14 mouse cellular contexts compared by ENCODE assay signal in the genomic region with DNA sequence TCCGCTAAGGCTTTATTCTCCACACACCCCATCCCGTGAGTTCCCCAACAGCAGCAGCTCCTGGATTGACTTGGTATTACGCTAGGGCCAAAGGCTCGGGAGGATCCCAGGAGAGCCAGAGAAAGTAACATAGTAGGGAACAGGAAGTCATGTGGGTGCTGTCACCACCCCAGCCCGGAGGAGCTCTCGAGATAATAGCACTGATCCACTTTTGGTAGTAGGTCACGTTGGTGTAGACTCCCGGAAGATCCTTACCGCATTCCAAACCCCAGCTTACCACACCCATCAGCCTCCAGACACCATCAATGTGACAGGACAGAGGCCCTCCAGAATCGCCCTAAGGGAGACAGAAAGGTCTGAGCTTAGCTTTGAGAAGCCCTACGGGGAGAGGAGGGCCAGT. TPM values are rescaled to one million over a fixed set of nuclear protein-coding genes. Genes with fewer than 3 reads are reported as not detected.
A peak's percentile ranks its signal among the peaks of the same experiment; 100 is the strongest.
DNase-seq lines count a peak whose midpoint lies in the region; ATAC-seq and TF ChIP-seq lines count a peak whose summit lies in the region.
"Had no signal": no experiment of that assay in that cellular context is flagged by ENCODE, and none has a peak within 500 bp of the region (broad histone marks: within the 10 kb centered on the region; RNA-seq: fewer than 3 reads in every experiment).

No protein-coding gene starts in this region.

- H3K27ac ChIP-seq in gastrocnemius, adult 2 months = peak overlapping the region; percentile 63
- H3K27ac ChIP-seq in ES-E14 (ENCODE audit: insufficient read depth, low read depth, low read length, poor library complexity, severe bottlenecking) = peak overlapping the region; percentile 73
- H3K27ac ChIP-seq in heart, embryonic 13.5 days (replicated peaks) = peak overlapping the region; percentile 31; the same call in 1 of the 2 replicates
- H3K27ac ChIP-seq in liver, embryonic 15.5 days (replicated peaks) = 0 out of 2 replicates have a peak overlapping the region, but pooled peaks have one; percentile 11

- H3K9me3 ChIP-seq in ES-E14 (ENCODE audit: control insufficient read depth, insufficient read depth, low read depth, low read length) = no peaks in the 10 kb centered on the region
- no peaks in the 10 kb centered on the region for H3K9me3 ChIP-seq in heart, embryonic 13.5 days
- no peaks in the 10 kb centered on the region for H3K9me3 ChIP-seq in liver, embryonic 15.5 days (replicated peaks)

- no peak; the same call in 1 of the 2 replicates for ATAC-seq in heart, embryonic 13.5 days (ENCODE audit: extremely low read depth, insufficient number of reproducible peaks, low FRiP score, low TSS enrichment)
- ATAC-seq in liver, embryonic 15.5 days (ENCODE audit: insufficient read depth) = no peak

- in situ Hi-C loops in ES-E14 (cut with MboI; ENCODE audit: low sequenced_read_pairs in 2 of 2, unreplicated experiment in 2 of 2) = no loop called here

- no peaks in the 10 kb centered on the region for H3K27me3 ChIP-seq in heart, embryonic 13.5 days (replicated peaks)
- H3K27me3 ChIP-seq in liver, embryonic 15.5 days = no peaks in the 10 kb centered on the region

- 20% methylated on average over 11 of the region's 11 CpGs for WGBS in heart, embryonic 13.5 days
- WGBS in liver, embryonic 15.5 days (ENCODE audit: insufficient replicate concordance) = 50% methylated on average over 11 of the region's 11 CpGs

- H3K4me1 ChIP-seq in ES-E14 (ENCODE audit: control insufficient read depth in 2 of 2, insufficient read depth in 2 of 2, low read length in 2 of 2, poor library complexity in 1 of 2) = peaks cover 7 to 13% of the 10 kb centered on the region in 2 experiments
- peaks cover 27% of the 10 kb centered on the region for H3K4me1 ChIP-seq in heart, embryonic 13.5 days
- H3K4me1 ChIP-seq in liver, embryonic 15.5 days (replicated peaks) = peaks cover 41% of the 10 kb centered on the region

- no peak for TF ChIP-seq CTCF in gastrocnemius, adult 2 months (IDR thresholded peaks at IDR 0.05)

- H3K9ac ChIP-seq in ES-E14 (ENCODE audit: insufficient read depth, low read depth, low read length, poor library complexity, severe bottlenecking) = peak overlapping the region; percentile 43; the same call in 1 of the 2 replicates
- H3K9ac ChIP-seq in heart, embryonic 13.5 days = no peak overlapping the region
- H3K9ac ChIP-seq in liver, embryonic 15.5 days = no peak overlapping the region

- H3K36me3 ChIP-seq in ES-E14 (ENCODE audit: control insufficient read depth, insufficient read depth, low read length, poor library complexity, severe bottlenecking) = no peaks in the 10 kb centered on the region
- H3K36me3 ChIP-seq in heart, embryonic 13.5 days = no peaks in the 10 kb centered on the region
- H3K36me3 ChIP-seq in liver, embryonic 15.5 days (replicated peaks) = no peaks in the 10 kb centered on the region

- peak; percentile 31 for DNase-seq in gastrocnemius, adult 2 months
- DNase-seq in gastrocnemius, postnatal 36 days = no peak
- DNase-seq in ES-E14 (ENCODE audit: low read depth, low spot score) = no peak
- DNase-seq in embryo, embryonic 10 days (ENCODE audit: low spot score) = no peak
- no peak for DNase-seq in layer of hippocampus, postnatal 14 days (ENCODE audit: low spot score in 2 of 2)
- DNase-seq in spleen, postnatal 10 days (ENCODE audit: low spot score in 2 of 2) = no peak
- DNase-seq: cerebellum, postnatal 25 days; kidney, postnatal 10 days; left cerebral cortex, postnatal 4 days had no signal

- peak overlapping the region; percentile 38 for H3K4me3 ChIP-seq in gastrocnemius, adult 2 months
- peak overlapping the region; percentile 25 to 29; a peak in 1 of 4 replicates for H3K4me3 ChIP-seq in ES-E14 (ENCODE audit: insufficient read depth in 1 of 2, low read depth in 1 of 2, low read length in 2 of 2, poor library complexity in 1 of 2, severe bottlenecking in 1 of 2)
- peak overlapping the region; percentile 18; the same call in 1 of the 2 replicates for H3K4me3 ChIP-seq in heart, embryonic 13.5 days
- no peak overlapping the region for H3K4me3 ChIP-seq in liver, embryonic 15.5 days (replicated peaks)
- H3K4me3 ChIP-seq: erythroblast, embryonic 14.5 days had no signal

- intact Hi-C loops in gastrocnemius, adult 2 months (cut with DNase I) = no loop called here
- intact Hi-C loops in gastrocnemius, postnatal 36 days (cut with DNase I) = no loop called here

- peak overlapping the region; percentile 54 for H3K4me2 ChIP-seq in heart, embryonic 13.5 days
- no peak overlapping the region for H3K4me2 ChIP-seq in liver, embryonic 15.5 days

TF ChIP-seq in ES-E14, 5 proteins besides CTCF, POLR2A, EP300 and RAD21:
- TF ChIP-seq CHD2 (IDR thresholded peaks at IDR 0.05; ENCODE audit: low read depth, low read length) (peak; percentile 47; the same call in 1 of the 2 replicates), HCFC1 (IDR thresholded peaks at IDR 0.05; ENCODE audit: borderline replicate concordance, insufficient read depth, low read length) (no peak)

RNA-seq across cellular contexts. Expression of gene Prss48, which starts 8.5 kb away (rescaled TPM):
- not detected for total RNA-seq in gastrocnemius, adult 2 months (2021)
- not detected for total RNA-seq in gastrocnemius, postnatal 36 days (2021)
- total RNA-seq in ES-E14 (2012; rRNA removed) = 0.36 and 1.1 TPM in 2 replicates
- polyA plus RNA-seq in heart, embryonic 13.5 days (2015; fragmentation: Nextera tagmentation; extraction: Ambion mirVana) = not detected in 2 replicates
- not detected in 2 replicates for polyA plus RNA-seq in liver, embryonic 15.5 days (2015; fragmentation: Nextera tagmentation; extraction: Ambion mirVana)
- total RNA-seq in layer of hippocampus, postnatal 14 days (2021) = not detected
- total RNA-seq: left cerebral cortex, postnatal 4 days; megakaryocyte-erythroid progenitor cell, adult 5-6 weeks had no signal
- polyA plus RNA-seq: erythroblast, embryonic 14.5 days; urinary bladder, adult 2 months had no signal

RNA-seq across cellular contexts. Expression of gene Sh3d19, which starts 22.8 kb away (rescaled TPM):
- 10 to 100 TPM; 12.5 to 13.2 TPM for total RNA-seq in gastrocnemius, adult 2 months (2021)
- 10 to 100 TPM; 10.4 to 15.9 TPM for total RNA-seq in gastrocnemius, postnatal 36 days (2021)
- 13.2 and 22.3 TPM in 2 replicates for total RNA-seq in ES-E14 (2012; rRNA removed)
- polyA plus RNA-seq in heart, embryonic 13.5 days (2015; fragmentation: Nextera tagmentation; extraction: Ambion mirVana) = 10.3 and 10.9 TPM in 2 replicates
- 7.0 and 10.7 TPM in 2 replicates for polyA plus RNA-seq in liver, embryonic 15.5 days (2015; fragmentation: Nextera tagmentation; extraction: Ambion mirVana)
- 10 to 100 TPM; 40.6 to 42.5 TPM for total RNA-seq in layer of hippocampus, postnatal 14 days (2021)

Comparison
In these comparisons a context has a peak if more than half of its experiments do, and no peak if none do; other contexts are left out.
1. H3K27ac ChIP-seq: peak in every context shown above with its lines; median percentile 73 in ES-E14; 63 in gastrocnemius, adult 2 months; 31 in heart, embryonic 13.5 days; 11 in liver, embryonic 15.5 days.